Mouse (Mus musculus): ENCODE measurements around the gene Grik2.

DNA sequence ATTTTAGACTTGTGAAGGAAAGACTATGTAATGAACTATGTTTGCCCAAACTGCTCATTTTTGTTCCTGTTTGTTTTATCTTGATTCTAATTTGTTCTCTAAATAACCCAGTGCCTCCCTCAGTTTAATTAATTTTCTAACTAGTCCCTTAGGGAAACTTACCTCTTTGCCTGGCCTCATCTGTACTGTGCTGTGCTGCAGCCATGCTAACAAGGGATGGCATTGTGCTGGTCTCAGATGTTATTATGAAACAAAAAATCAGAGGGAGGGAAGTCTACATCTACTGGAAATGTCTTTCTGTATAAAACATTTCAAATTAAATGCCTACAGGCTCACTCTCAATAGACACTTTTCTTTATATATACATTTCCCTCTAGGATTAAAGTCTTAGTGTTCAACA, 335.0 kb downstream of the Grik2 start:
- TF ChIP-seq EP300 (IDR thresholded peaks at IDR 0.05; ENCODE audit: low read depth) = no peak
- TF ChIP-seq CTCF (IDR thresholded peaks at IDR 0.05; ENCODE audit: low read depth) = no peak

Data from heart, postnatal 0 days (tissue).